Mouse (Mus musculus) midbrain, embryonic 11.5 days (tissue): ENCODE data around the gene Rgs8. TPM values are rescaled to one million over a fixed set of nuclear protein-coding genes. Genes with fewer than 3 reads are reported as not detected.

Experiments used
- ATAC-seq: fragments of 200-750 bp; cut with Nextera tagmentation; 2 replicates; pipeline ENCODE4 v1.8.0; 2017; ENCODE audit warnings: moderate TSS enrichment, moderate library complexity; ENCODE audit not compliant: low FRiP score
- DNase-seq: peaks from one replicate; pipeline ENCODE4 v3.0.0; 2015; ENCODE audit warnings: low spot score; ENCODE audit errors: missing footprints
- H3K27ac ChIP-seq: fragments of 300-500 bp; sonication (generic); 2 replicates; pipeline ENCODE4 v1.5.1; 2014; ENCODE audit warnings: low read depth, low read length
- H3K27me3 ChIP-seq: fragments of 300-500 bp; sonication (generic); 2 replicates; pipeline ENCODE4 v1.6.1; 2014; ENCODE audit warnings: mild to moderate bottlenecking, low read length, moderate library complexity, mixed read lengths; ENCODE audit not compliant: control insufficient read depth, insufficient read depth
- H3K36me3 ChIP-seq: fragments of 300-500 bp; sonication (generic); 2 replicates; pipeline ENCODE4 v1.6.1; 2014; ENCODE audit warnings: mild to moderate bottlenecking, low read length, moderate library complexity, mixed read lengths; ENCODE audit not compliant: control insufficient read depth, insufficient read depth
- H3K4me1 ChIP-seq: fragments of 300-500 bp; sonication (generic); 2 replicates; pipeline ENCODE4 v1.6.1; 2014; ENCODE audit warnings: low read length; ENCODE audit not compliant: control insufficient read depth, insufficient read depth
- H3K4me2 ChIP-seq: fragments of 300-500 bp; sonication (generic); 2 replicates; pipeline ENCODE4 v1.6.1; 2014; ENCODE audit warnings: mild to moderate bottlenecking, moderate library complexity
- H3K4me3 ChIP-seq: fragments of 300-500 bp; sonication (generic); 2 replicates; pipeline ENCODE4 v1.5.1; 2014; ENCODE audit warnings: low read depth, low read length
- H3K9ac ChIP-seq: fragments of 300-500 bp; sonication (generic); 2 replicates; pipeline ENCODE4 v1.6.1; 2014; ENCODE audit warnings: low read length
- H3K9me3 ChIP-seq: fragments of 300-500 bp; sonication (generic); 2 replicates; pipeline ENCODE4 v1.6.1; 2016; ENCODE audit warnings: low read length; ENCODE audit not compliant: control insufficient read depth
- WGBS: fragments of 180-500 bp; shearing (Covaris S2); extraction: QIAGEN DNeasy Blood & Tissue Kit; methylation state at CpG from one replicate; pipeline ENCODE4 v1.1.7; 2014; 5-methylcytosine and 5-hydroxymethylcytosine counted together
- polyA plus RNA-seq: library from polyadenylated mRNA; unstranded; fragments of >200 nt; fragmentation: Nextera tagmentation; extraction: Ambion mirVana; gene quantifications from 2 replicates; pipeline ENCODE4 v1.2.1, GENCODE M21; 2014

Rgs8 gene
- 12.7 and 14.1 TPM in 2 replicates for polyA plus RNA-seq

DNA sequence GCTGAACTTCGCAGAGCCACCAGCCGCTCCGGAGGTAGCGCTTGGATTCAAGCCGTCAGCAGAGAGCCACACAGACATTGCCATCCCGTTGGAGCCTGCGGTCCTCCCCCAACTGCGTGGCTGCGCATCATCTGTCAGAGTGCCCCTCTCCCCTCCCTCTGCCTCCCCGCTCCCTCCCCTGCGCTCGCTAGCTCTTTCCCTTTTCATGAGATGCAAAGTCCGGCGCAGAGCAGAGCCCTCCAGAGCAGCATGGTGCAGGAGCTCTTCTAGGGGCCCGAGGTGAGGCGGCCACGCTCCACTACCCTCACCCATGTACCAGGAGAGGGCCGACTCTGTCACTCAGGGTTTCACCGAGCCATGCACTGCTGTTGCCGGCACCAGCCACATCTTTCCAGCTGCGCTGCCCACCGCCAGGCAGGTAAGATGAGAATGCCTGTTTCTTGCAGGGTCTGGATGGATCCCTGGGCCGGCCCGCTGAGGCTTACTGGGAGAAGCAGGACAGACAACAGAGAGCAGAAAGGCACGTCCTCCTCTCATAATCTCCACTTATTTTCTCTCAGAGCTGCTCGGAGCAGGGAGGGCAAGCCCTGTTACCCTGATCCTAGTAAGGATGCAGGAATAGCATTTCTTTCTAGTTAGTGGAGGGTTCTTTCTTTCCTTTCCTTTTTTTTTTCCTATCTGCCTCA, at the start of gene Rgs8:
Gene Rgs8 (plus strand): TSS at position 88 of the 686 bp plus-strand sequence.
- peak within 1 kb of the TSS; percentile 71 for H3K4me2 ChIP-seq
- DNase-seq (peak; percentile 98), ATAC-seq (peak; percentile 91)
- H3K4me3 ChIP-seq: peak within 1 kb of the TSS; percentile 40
- H3K27ac ChIP-seq: peak within 1 kb of the TSS; percentile 47
- no peaks in the 10 kb centered on the region for H3K36me3 ChIP-seq
- peaks cover 23% of the 10 kb centered on the region for H3K4me1 ChIP-seq
- under 1% methylated on average over 26 of the region's 26 CpGs for WGBS
- no peaks in the 10 kb centered on the region for H3K9me3 ChIP-seq
- H3K27me3 ChIP-seq: peaks cover 2% of the 10 kb centered on the region; the same call in 1 of the 2 replicates
- peak within 1 kb of the TSS; percentile 53 for H3K9ac ChIP-seq

DNA sequence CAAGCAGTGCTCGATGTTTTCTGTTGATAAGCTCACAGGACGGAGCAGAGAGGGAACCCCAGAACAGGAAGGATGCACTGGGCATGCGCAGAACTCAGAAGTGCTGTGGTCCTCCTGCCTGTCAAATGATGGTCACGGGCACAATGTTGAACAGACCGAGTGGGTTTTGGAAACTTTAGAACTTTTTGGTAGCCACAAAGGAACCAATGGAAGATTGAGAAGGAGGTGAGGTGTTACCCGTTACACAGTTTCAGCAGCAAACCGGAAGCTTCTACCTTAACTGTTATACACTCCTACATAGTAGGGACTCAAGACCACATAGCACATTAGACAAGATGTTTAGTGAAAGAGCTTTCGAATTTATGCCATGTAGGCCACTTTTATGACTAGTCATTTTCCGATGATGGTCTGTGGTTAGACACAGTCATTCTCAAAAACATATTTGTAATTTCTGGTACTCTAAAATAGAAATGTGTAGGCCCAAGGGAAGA, 35.4 kb upstream of the Rgs8 start:
- Histone ChIP-seq H3K9me3 (no peaks in the 10 kb centered on the region), H3K9ac (no peak overlapping the region), H3K27ac (no peak overlapping the region), H3K4me2 (no peak overlapping the region), H3K4me1 (no peaks in the 10 kb centered on the region), H3K27me3 (no peaks in the 10 kb centered on the region), H3K36me3 (no peaks in the 10 kb centered on the region), H3K4me3 (no peak overlapping the region)
- ATAC-seq (no peak), DNase-seq (no peak)
- WGBS: 94% methylated on average over 9 of the region's 9 CpGs

DNA sequence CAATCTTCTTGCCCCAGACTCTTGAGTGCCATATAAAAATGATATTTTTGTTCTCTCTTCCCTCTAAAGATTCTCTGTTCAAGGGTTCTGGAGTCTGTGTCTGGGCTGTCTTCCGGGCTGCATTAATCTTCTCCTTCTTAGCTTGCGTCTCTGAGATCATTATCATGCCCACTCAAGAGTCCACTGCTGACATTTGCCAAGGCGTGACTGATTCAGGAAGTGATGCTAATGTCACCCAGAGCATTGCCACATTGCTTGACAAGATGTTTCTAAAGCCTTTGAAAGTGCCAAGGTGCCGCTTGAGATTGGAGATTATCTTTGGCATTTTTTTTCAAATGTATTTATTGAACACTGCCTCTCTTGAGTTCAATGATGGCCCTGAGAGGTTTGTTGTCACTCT, 29.8 kb upstream of the Rgs8 start:
- no peak for DNase-seq
- H3K9ac ChIP-seq: no peak overlapping the region

DNA sequence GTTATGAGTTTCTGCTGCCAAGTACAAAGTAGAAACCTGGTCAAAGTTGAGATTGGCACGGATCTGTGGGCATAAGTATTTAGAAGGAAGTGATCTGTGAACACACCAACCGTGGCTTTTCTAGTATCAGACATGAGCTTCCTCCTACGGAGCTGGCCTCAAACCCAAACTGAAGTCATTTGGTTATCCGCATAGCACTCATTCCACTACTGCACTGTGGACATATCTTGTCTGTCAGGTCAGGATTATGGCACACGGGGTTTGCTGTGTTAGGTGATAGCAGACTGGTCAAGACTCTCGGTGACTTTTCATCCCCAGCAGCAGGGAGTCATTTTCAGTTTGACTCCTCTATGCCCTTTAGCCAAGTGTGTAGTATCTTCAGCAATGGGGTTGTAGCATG, 20.1 kb upstream of the Rgs8 start:
- no peaks in the 10 kb centered on the region for H3K36me3 ChIP-seq

More for the DNA sequence above, 29.8 kb upstream of the Rgs8 start:
- Histone ChIP-seq H3K36me3 (no peaks in the 10 kb centered on the region), H3K27ac (no peak overlapping the region), H3K4me2 (no peak overlapping the region), H3K9me3 (no peaks in the 10 kb centered on the region), H3K4me3 (no peak overlapping the region), H3K27me3 (no peaks in the 10 kb centered on the region), H3K4me1 (no peaks in the 10 kb centered on the region)
- 90% methylated on average over 4 of the region's 4 CpGs for WGBS
- ATAC-seq: no peak

DNA sequence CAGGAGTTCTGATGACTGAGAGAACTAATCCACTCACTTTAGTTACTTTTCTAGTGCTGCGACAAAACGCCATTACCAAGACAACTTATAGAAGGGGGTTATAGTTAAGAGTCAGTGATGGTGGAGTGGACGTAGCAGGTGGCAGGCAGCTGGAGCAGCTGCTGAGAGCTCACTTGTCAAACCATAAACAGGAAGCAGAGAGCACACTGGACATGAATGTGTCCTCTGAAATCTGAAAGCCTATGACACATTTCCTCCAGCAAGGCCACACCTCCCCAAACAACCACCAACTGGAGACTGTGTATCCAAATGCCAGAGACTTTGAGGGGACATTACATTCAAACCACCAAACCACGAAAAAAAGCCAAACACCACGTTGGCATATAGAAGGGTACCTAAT, 17.8 kb upstream of the Rgs8 start:
- ATAC-seq (no peak), DNase-seq (no peak)
- 86% methylated on average over 5 of the region's 5 CpGs for WGBS
- no peaks in the 10 kb centered on the region for H3K9me3 ChIP-seq
- H3K9ac ChIP-seq: no peak overlapping the region
- no peaks in the 10 kb centered on the region for H3K36me3 ChIP-seq
- no peak overlapping the region for H3K4me3 ChIP-seq
- no peak overlapping the region for H3K4me2 ChIP-seq
- no peaks in the 10 kb centered on the region for H3K4me1 ChIP-seq
- no peaks in the 10 kb centered on the region for H3K27me3 ChIP-seq
- H3K27ac ChIP-seq: no peak overlapping the region

More for the DNA sequence above, 20.1 kb upstream of the Rgs8 start:
- DNase-seq (no peak), ATAC-seq (no peak)
- Histone ChIP-seq H3K9me3 (no peaks in the 10 kb centered on the region), H3K4me3 (no peak overlapping the region), H3K4me2 (no peak overlapping the region), H3K9ac (no peak overlapping the region), H3K27ac (no peak overlapping the region), H3K4me1 (no peaks in the 10 kb centered on the region), H3K27me3 (no peaks in the 10 kb centered on the region)
- 86% methylated on average over 6 of the region's 6 CpGs for WGBS

DNA sequence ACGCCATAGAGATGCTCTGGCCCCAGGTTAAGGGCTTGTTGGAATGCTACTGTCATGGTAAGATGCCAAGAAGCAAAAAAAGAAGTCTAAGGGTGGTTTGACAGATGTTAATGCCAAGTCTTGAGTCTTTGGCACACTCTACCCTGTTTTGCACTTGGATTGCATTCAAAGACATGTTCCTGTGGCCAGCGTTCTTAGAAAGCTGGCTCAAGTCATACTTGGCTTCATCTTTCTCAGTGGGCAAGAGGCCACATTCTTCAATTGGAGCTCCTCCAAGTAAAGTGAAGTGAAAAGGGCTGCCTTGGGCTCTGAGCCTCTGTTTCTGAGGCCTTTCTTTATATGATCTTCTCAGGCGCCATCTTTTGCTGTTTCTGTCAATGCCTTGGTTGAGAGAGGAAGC, 17.3 kb upstream of the Rgs8 start:
- no peaks in the 10 kb centered on the region for H3K4me1 ChIP-seq
- H3K9me3 ChIP-seq: no peaks in the 10 kb centered on the region
- no peak overlapping the region for H3K27ac ChIP-seq
- DNase-seq: no peak
- no peak for ATAC-seq
- no peak overlapping the region for H3K4me2 ChIP-seq
- 92% methylated on average over 3 of the region's 3 CpGs for WGBS
- H3K36me3 ChIP-seq: no peaks in the 10 kb centered on the region
- H3K27me3 ChIP-seq: no peaks in the 10 kb centered on the region
- H3K9ac ChIP-seq: no peak overlapping the region
- H3K4me3 ChIP-seq: no peak overlapping the region

DNA sequence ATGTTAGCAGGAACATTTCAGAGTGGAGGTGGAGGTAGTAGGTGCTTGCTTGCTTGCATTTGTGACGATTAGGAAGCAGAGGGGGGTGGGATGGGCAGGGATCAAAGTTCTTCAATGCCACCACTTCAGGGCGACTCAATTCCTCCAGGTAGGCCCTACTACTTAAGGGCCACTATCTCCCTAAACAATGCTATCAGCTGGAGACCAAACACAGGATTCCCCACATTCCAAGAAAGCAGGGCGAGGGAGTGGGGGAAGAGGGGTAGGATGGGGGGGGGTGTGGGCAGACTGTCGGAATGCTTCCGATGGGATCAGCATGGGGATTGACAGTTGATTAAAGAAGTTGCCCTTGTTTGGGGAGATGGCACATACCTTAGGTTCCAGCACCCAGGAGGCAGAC, 16.0 kb upstream of the Rgs8 start:
- H3K27me3 ChIP-seq: no peaks in the 10 kb centered on the region
- WGBS: 64% methylated on average over 5 of the region's 5 CpGs
- peaks cover 7% of the 10 kb centered on the region for H3K4me1 ChIP-seq
- no peak overlapping the region for H3K27ac ChIP-seq
- no peak overlapping the region for H3K9ac ChIP-seq
- no peak overlapping the region for H3K4me2 ChIP-seq
- DNase-seq (no peak), ATAC-seq (no peak)
- H3K9me3 ChIP-seq: no peaks in the 10 kb centered on the region
- no peaks in the 10 kb centered on the region for H3K36me3 ChIP-seq
- no peak overlapping the region for H3K4me3 ChIP-seq

DNA sequence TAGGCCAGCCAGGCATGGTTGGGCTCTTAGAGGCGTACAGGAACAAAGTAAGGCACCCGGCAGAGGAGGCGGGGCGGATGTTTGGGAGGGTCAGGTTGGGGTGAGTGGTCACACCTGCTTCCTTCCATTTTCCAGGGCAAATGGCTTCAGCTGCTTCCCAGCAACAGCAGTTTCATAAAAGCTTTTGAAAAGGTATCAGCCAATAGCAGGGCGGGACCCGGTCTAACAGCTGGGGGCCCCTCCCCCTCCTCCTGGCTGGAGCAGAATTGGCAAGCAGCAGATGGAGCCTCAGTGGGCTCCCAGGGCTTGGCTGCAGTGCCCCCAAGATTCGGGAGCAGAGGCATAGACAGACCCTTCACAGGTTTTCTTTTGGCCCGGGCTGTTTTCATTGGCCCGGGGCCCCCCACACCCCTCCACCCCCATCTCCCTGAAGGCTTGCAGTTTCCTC, 11.3 kb upstream of the Rgs8 start:
- ATAC-seq: peak; percentile 97
- DNase-seq: peak; percentile 95
- no peaks in the 10 kb centered on the region for H3K27me3 ChIP-seq
- peak overlapping the region; percentile 26 for H3K4me2 ChIP-seq
- 3% methylated on average over 9 of the region's 9 CpGs for WGBS
- H3K4me1 ChIP-seq: peaks cover 17% of the 10 kb centered on the region
- no peaks in the 10 kb centered on the region for H3K9me3 ChIP-seq
- H3K4me3 ChIP-seq: no peak overlapping the region
- peak overlapping the region; percentile 9; the same call in 1 of the 2 replicates for H3K9ac ChIP-seq
- H3K27ac ChIP-seq: peak overlapping the region; percentile 71
- no peaks in the 10 kb centered on the region for H3K36me3 ChIP-seq

DNA sequence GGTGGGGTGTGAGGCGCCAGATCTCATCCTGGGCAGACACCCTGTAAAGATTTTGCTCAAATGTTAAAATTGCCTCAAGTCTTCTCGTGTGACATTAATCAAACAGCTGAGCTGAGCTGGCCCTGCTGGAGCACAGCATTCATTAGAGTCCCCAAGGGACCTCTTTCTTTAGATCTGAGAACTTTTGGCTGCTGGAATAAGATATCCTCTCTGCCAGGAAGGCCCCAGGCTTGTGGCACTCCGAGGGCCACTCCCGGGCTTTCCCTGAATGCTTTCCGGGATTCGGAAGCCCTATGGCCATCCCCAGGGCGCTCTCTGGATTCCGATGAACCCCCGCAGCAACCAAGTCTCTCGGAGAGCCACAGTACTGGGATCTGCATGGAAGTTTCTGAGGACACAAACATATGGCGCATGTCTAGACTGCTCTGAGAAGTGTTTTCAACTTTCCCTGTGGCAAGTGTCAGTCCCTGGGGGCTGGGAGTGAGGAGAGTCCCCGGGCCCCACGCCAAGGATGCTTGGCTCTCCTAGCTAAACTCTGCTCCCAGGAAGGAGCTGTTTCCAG, 10.8 kb upstream of the Rgs8 start:
- H3K4me3 ChIP-seq: no peak overlapping the region
- H3K9ac ChIP-seq: peak overlapping the region; percentile 9
- no peak; the same call in none of the 2 replicates for ATAC-seq
- no peaks in the 10 kb centered on the region for H3K9me3 ChIP-seq
- peak overlapping the region; percentile 26 for H3K4me2 ChIP-seq
- no peaks in the 10 kb centered on the region for H3K27me3 ChIP-seq
- DNase-seq: peak; percentile 91
- H3K27ac ChIP-seq: peak overlapping the region; percentile 71
- 7% methylated on average over 13 of the region's 13 CpGs for WGBS
- no peaks in the 10 kb centered on the region for H3K36me3 ChIP-seq
- peaks cover 17% of the 10 kb centered on the region for H3K4me1 ChIP-seq
